Mouse (Mus musculus): Measurements from ENCODE around the gene Lima1. TPM values are rescaled to one million over a fixed set of nuclear protein-coding genes. Genes with fewer than 3 reads are reported as not detected.
"Not testable (repeated sequence)": the region's sequence is repeated elsewhere in the genome, so short reads cannot be mapped to it uniquely, and the experiment has no call there.

Lima1 gene
- 10 to 100 TPM; 35.4 to 39.9 TPM for total RNA-seq (2021)
- long read RNA-seq, experiment 1, full-length matches to known transcripts = 46 of 52 reads
- long read RNA-seq, experiment 1, partial matches to known transcripts = 0 of 52 reads
- long read RNA-seq, experiment 1, other reads (novel, unspliced or antisense) = 6 of 52 reads
- long read RNA-seq, experiment 2, full-length matches to known transcripts = 51 of 60 reads
- long read RNA-seq, experiment 2, partial matches to known transcripts = 2 of 60 reads
- long read RNA-seq, experiment 2, other reads (novel, unspliced or antisense) = 7 of 60 reads

DNA sequence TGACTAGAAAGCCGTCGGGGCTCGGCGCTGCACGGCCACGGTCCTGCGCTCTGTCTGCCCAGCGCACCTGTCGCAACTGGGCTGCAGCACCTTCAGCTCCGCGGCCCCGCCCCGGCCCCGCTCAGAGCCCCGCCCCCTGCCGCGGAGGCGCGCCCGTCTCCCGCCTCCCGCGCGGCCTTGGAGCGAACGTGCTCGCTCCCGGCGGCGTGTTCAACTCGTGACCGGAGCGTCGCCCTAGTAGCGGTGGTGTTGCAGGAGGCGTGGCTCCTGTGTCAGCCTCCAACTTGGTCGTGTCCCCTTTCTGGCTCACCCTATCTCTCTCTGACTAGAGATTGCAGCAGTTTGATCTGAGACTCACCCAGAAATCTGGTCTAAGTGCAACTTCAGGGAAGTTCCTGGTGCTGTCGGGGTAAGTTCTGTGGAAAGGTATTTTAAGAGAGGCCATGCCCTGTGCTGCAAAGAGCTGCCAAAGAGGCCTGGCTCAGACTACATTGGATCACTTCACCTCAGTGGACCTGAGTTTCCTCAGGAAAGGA, at the start of gene Lima1:
Gene Lima1 (minus strand): TSS at position 123 of the 536 bp plus-strand sequence.
- DNase-seq (ENCODE audit: low spot score in 2 of 2) = peak; percentile 87 to 90

DNA sequence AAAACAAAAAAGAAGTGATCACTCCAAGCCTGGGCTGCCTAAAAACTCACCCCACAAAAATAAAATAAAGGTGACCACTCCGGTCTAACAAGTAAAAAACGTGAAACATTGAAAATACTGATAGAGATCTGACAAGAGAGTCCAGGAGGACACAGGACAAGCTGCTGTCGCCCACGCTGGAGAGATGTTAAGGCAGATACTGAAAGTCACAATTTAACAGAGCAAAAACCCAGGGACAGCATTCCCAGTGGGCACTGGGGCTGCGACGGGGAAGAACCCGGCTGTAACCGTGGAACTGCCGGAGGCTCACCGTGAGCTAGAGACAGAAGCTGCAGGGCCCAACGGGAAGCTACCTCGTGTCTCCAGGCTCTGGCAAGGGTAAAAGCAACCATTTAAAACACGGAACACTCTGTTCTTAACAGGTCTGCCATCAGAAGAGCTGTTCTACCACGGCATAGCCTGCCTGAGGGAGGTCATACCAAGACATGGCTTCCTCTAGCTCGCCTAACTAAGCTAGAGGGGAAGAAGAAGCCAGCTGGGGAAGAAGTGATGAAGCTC, 44.4 kb upstream of the Lima1 start:
- DNase-seq (ENCODE audit: low spot score in 2 of 2) = no peak

DNA sequence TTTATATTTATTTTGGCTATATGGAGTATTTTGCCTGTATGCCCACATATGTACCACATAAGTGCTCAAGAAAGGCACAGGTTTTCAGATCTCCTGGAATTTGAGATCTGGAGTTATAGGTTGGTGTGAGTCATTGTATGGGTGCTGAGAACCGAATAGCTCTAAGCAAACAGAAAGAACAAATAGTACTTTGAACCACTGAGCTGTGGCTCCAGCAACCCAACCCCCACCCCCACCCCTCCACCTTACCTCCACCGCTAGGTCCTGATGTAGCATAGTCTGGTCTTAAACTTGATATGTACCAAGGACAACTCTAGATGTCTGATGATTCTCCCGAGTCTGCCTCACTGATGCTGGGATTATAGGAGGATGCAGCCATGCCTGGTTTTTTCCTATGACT, 42.0 kb upstream of the Lima1 start:
- no peak for DNase-seq (ENCODE audit: low spot score in 2 of 2)

DNA sequence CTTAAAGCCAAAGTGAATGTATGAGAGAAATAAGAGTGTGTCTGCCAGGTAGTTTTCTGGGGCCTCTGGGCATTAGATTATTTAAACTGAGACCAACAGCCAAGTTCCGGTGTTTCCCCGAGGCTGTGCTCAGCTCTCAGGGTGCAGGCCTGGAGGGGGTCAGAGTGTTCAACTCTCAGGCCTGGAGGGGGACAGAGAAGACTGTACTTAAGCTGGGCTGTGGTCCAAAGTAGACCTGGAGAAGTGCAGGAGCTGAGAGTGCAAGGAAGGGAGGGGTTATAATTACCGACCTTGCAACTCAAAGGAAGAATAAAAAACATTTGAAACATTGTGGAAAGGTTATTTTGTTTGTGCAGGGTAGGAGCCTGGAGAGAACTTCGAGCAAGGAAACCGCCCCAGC, 39.4 kb upstream of the Lima1 start:
- DNase-seq (ENCODE audit: low spot score in 2 of 2) = no peak

DNA sequence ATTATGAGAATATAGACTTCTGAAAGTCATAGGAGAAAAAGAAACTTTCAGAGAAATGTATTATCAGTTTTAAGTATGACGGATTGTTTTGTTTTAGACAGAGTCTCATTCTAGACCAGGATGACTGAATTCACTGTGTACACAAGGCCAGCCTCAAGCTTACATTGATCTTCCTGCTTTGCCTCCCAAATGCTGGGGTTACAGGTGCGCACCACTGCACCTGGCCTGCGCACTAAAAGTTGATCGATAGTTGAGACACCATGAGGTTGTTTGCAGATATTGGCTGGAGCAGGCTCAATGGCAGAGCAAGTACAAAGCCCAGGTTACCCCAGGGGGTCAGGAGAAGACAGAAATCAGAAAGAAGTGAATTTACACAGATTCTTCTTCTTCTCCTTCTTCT, 36.5 kb upstream of the Lima1 start:
- no peak for DNase-seq (ENCODE audit: low spot score in 2 of 2)

DNA sequence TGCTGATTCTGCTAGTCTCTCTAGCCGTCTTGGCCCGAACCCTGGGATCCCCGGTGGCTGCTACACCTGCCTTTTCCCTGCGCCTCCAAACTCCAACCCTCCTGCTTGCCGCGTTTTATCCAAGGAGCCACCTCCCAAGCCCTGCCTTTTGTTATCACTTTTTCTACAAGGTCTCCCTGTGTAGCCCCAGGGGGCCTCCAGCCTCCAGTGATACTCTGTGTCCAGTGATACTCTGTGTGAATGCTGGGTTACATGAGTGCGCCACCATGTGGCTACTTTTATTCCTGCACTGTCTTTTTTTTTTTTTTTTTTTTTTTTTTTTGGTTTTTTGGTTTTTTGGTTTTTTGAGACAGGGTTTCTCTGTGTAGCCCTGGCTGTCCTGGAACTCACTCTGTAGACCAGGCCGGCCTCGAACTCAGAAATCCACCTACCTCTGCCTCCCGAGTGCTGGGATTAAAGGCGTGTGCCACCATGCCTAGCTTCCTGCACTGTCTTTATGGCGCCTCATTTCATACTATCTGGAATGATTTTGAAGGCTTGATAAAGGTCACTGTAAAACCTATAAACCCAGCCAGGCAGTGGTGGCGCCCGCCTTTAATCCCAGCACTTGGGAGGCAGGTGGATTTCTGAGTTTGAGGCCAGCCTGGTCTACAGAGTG, 34.2 kb upstream of the Lima1 start:
- DNase-seq (ENCODE audit: low spot score in 2 of 2) = peak in 1 of 2 experiments; percentile 32

DNA sequence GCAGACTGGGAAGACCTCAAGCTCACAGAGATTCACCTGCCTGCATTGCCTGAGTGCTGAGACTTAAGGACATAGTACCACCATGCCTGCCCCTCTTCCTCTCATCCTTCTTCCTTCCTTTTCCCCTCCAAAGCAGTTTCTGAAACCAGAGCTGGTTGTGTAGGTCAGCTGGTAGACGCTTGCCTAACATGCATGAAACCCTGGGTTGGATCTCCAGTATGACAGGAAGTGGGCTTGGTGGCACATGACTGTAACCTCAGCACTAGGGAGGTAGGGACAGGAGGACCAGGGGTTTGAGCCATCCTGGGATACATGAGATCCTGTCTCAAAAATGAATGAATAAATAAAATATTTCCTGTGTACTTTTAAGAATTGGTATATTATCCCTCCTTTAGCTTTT, 32.3 kb upstream of the Lima1 start:
- DNase-seq (ENCODE audit: low spot score in 2 of 2) = no peak

DNA sequence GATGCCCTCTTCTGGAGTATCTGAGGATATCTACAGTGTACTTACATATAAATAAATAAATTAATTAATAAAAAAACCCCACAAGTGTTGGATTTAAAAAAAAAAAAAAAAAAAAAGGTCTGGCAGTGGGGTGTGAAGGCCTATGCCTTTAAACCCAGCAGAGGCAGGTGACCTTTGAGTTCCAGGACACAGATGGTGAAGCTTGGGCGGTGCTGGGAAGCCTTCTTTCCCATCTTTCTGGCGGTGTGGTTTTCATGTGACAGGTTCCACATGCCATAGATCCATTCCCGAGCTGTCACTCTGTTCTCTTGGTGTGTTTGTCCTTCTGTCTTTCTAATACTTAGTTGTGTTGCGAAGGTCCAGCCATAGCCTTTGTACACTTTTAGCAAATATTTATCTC, 31.8 kb upstream of the Lima1 start:
- DNase-seq (ENCODE audit: low spot score in 2 of 2) = no peak

DNA sequence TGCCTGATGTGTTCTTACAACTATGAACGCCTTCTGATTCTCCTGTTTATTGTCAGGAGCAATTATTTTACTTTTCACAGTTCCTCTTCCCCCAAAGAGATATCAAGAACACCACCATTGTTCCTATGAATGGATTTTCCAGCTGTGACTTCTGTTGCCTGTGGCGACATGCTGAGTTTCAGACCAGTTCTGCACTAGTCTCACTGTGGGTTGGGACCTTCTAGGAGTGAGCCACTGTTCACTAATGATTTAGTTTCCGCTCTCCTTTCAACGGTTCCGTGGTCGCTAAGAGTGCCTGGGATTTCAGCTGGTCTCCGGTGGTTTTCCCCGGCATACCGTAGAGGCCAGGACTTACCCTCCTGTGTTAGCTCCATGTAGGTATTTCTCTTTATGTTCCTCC, 29.6 kb upstream of the Lima1 start:
- no peak for DNase-seq (ENCODE audit: low spot score in 2 of 2)

DNA sequence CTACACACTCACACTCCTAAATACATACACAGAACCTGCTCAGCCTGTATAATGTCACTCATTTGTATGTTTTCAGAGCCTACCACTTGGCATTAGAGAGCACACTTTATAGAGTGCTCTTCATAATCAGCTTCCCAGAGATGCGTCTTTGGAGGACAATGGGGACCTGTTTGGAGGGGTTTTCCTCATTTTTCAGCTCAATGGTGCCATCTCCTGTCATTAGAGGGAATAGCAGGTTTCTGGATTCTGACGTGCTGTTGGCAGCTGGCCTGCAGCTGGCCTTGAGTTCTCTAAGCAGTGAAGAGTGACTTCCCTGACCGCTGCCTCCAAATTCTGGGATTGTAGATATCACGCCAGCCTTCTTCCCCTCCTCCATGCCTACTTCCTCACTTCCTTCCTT, 29.1 kb upstream of the Lima1 start:
- DNase-seq (ENCODE audit: low spot score in 2 of 2) = peak; percentile 67 to 71

DNA sequence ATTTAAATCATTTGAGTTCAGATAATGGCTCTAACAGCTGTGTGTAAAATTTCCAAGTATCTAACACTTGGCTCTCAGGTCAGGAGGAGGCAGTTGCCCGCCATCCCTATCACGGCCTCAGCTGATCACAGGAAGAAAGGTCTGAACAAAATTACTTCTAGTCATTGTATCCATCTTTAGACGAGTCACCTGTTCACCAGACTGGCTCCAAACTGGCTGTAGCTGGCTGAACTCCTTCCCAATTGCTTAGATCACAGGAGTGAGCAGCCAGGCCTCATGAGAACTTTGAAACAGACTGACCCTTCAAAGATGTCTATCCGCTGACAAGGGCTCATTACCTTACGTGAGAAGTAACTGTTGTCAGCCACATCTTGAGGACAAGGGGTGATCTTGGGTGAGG, 28.0 kb upstream of the Lima1 start:
- DNase-seq (ENCODE audit: low spot score in 2 of 2) = no peak

DNA sequence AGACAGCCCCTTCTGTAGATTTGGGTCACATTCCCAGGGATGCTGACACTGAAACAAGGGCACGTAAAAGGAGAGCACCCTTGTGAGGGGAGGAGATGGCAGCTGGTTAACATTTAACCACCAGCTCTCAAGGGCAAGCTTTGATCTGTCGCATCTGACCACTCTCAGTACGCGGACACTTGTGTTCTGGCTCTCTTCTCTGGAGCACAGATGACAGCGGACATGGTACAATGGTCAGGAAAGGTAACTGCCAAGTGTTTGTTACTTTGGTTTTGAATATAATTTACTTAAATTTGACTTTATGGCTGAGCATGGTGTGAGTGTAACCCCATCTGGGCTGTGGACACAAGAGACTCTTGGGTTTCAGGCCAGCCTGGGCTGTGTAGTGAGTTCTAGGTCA, 27.5 kb upstream of the Lima1 start:
- no peak for DNase-seq (ENCODE audit: low spot score in 2 of 2)

DNA sequence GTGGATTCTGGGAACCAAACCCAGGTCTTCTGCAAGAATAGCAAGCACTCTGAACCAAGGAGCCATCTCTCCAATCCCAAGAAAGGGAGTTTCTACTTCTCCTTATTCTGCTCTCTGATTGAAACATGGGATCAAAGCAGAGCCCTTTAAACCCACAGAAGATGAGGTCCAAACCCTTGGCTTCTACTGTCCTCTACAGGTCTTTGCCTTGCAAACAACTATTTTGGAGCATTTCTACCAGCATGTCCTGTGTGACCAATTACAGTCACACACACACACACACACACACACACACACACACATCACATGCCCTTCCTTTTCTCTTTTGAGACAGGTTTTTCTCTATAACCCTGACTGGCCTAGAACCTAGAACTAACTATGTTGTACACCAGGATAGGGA, 21.4 kb upstream of the Lima1 start:
- no peak for DNase-seq (ENCODE audit: low spot score in 2 of 2)

DNA sequence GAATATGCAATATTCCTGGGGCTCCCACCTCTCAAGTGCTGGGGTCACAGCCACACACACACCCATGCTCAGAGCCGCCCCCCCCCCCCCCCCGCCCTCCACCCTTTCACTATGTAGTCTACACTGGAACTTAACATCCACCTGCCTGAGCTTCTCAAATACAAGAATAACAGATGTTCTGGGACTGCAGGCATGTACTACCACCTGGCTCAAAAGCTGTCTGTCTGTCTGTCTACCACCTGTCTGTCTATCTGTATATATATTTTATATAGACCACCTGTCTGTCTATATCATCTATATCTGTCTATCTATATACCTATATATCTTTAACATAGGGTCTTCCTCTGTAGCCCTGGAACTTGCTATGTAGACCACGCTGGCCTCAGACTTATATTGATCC, 16.1 kb upstream of the Lima1 start:
- DNase-seq (ENCODE audit: low spot score in 2 of 2) = no peak

DNA sequence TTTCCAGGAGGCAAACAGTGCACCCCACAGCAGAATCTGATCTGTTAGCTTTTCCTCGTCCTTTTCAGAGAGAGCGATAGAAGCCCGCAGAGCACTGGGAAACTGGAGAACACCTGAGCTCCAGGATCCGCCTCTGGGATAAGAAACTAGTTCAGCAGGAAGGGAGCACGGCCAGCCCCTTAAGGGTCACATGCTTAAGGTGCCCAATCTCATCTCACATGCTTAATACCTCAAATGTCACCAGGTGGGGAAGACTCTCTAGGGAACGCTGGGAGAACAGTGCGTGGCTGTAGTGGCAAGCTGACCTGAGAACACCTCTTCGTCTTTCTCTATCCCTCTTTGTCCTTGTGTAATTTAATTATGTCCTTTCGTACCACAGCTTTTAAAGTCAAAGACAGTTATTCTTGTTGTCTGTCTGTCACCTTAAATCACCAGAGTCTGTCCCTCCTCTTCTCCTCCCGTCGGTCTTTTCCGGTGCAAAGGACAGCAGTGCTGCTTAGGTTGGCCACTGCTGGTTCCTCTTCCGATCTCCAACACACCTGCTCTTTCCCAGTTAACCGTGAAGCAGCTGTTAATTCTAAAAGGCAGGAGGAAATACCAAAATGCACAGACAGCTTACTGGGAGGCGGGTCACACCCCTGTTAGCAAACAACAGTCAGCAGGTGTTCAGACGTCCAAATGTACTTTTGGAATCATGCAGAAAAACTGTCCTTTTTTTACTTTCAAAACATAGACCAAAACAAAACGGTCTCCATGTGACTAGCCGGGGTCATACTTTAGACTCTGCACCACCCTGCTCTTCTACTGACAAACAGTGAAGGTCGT, 15.4 kb upstream of the Lima1 start:
- no peak for DNase-seq (ENCODE audit: low spot score in 2 of 2)

DNA sequence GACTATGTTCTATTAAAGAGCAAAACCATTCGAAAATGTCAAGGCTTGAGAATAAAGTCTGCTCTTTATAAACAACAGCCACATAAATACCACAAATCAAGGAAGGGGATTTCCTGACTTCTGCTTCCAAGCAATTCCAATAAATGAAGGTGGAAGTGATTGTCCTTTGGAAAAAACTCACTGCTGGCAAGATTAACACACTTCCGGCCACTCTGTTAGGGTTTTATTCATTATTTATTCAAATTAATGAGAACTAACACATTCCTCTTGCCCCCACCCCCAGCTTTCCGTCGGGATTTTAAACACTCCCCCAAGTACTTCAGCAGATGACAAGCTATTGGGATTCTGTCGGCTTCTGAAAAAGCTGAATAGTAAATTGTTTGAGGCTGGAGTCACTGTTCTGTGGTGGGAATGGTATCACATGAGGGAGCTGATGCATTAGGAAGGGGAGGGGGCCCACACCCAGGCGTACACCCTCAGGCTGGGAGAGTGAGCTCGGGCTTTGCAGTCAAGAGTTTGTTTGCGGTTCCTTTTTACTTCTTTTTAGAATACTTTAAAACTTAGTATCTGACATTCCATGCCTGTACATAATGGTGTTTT, 14.1 kb upstream of the Lima1 start:
- DNase-seq (ENCODE audit: low spot score in 2 of 2) = no peak

DNA sequence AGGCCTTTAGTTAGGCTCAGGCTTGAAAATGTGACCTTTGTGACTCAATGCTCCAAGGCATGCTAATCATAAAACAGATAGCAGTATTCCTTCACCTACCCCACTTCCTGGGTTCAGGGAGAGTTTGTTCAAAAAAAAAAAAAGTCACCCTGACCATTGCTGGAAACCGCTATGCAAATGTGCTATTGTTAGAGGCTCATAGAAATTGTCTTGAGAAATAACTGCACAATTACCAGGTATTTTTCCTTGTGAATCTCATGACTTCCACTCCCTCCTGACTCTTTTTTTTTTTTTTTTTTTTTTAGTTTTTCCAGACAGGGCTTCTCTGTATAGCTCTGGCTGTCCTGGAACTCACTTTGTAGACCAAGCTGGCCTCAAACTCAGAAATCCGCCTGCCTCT, 11.9 kb upstream of the Lima1 start:
- DNase-seq (ENCODE audit: low spot score in 2 of 2) = not testable (repeated sequence)

DNA sequence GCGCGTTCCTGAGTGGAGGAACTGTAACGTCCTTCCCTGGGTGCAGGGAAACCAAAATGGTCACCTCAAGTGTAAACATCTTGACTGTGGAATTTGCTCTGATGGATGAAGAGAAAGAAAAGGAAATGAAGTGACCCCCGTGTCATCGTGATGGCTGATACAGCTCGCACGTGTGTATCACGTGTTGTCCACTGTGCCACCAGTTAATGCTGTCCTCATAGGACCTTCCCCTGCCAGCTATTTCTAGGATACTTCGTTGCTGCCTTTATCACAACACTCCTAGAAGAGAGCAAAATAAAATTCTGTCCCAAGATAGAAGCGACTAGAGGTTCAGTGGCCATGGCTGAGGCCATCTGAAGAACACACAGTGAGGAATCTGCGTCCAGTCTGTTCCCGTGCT, 8.8 kb upstream of the Lima1 start:
- DNase-seq (ENCODE audit: low spot score in 2 of 2) = no peak

DNA sequence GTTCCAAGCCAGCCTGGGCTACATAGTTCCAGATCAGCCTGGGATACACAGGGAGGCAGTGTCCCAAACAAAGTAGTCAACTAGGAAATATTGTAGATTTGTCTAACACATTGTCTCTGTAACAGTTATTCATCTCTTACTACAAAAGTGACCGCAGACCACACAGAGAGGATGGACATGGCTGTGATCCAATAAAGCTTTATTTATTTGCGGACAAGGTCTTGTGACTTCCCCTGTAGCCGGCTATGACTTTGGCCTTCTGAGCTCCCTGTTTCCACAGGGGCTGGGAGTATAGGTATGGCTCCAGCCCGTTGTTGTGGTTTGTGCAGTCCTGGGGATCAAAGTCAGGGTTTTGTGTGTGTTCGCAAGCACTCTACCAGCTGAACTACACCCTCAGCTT, 3.3 kb upstream of the Lima1 start:
- no peak for DNase-seq (ENCODE audit: low spot score in 2 of 2)

DNA sequence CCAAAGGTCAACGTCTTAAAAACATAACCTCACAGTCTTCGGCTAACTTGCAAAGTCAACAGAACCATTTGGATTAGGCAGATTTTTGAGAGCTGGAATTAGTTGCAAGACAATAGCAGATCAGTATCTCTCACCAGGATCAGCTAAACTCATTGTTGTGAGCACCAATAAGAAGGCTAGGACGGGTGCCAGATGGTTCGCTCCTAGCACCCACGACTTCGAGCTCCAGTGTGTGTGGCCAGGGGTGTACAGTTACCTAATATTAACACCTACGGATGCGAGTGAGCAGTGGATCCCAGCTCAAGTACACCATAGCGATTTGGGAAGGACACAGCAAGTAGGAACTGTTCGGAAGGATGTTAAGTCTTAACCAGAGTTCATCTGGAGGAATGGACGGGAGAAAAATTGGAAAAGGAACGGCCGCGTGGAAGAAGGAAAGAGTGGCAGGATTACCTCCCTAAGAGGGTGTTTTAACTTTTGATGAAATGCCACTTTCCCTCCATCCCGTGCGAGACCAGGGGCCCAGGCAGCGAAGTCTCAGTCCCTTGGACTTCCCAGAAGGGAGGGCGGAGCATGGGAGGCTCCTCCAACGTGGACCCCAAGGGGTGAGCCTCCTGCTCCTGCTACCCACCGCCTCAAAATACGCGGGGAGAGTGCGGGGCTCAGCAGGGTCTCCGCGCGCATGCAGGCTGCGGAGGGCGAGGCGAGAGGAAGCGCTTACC, 483 bp downstream of the Lima1 start:
- peak in 1 of 2 experiments; percentile 15 for DNase-seq (ENCODE audit: low spot score in 2 of 2)

DNA sequence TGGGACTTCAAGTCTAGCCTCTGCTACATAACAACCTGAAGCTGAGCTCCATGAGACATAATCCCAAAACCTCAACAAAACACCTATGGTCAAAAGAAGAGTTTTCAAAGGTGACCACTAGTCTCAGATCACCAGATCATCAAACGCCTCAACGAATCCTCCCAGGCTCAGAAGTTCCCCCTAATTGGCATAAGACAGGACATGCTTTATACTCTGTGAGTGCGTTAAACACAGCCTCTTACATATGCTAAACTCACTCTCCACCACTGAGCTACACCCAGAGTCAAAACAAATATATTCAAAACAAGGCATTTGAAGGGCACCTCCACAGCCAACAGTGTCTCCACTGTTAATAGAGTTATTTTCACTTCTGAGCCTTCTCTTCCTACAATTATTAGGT, 2.7 kb downstream of the Lima1 start:
- DNase-seq (ENCODE audit: low spot score in 2 of 2) = no peak
